Mouse (Mus musculus) bone marrow, adult 2 months (tissue): ENCODE data around the gene Mycbpap.

ENCODE experiments used
- CTCF ChIP-seq: fragments of 200-500 bp; IDR thresholded peaks from 2 replicates; pipeline ENCODE4 v1.5.1; 2011; ENCODE audit warnings: low read length, control low read depth; ENCODE audit not compliant: control insufficient read depth, insufficient read depth
- POLR2A ChIP-seq: fragments of 200-500 bp; IDR thresholded peaks from 2 replicates; pipeline ENCODE4 v1.6.1; 2011; ENCODE audit warnings: low read depth, mild to moderate bottlenecking, control low read depth, low read length, borderline replicate concordance; ENCODE audit not compliant: control insufficient read depth

DNA sequence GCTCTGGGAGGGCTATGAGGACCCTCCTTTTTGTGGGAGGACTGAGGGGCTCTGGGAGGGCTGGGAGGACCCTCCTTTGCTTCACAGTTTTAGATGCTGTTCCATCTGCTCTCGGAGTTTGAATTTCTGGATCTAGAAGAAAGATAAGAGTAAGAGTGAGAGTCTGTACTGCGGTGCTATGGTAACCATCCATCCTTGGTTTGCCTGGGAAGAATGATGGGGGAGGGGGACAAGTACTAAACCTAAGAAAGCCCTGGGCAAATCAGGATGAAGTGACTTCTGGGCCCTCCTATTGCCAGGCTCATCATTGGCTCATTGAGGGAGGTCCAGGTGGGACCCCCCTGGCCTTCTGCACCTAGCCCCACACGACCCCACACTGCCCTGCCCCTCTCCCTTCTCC lies 36.7 kb upstream of the Mycbpap start:
- TF ChIP-seq POLR2A (no peak), CTCF (no peak)
